Mouse (Mus musculus): ENCODE results near the gene Rd3l.
"Not testable (repeated sequence)": the region's sequence is repeated elsewhere in the genome, so short reads cannot be mapped to it uniquely, and the experiment has no call there.

Gene Rd3l

GRCm38 (mm10) chr12:111966683-111967173 is 14.4 kb downstream of the Rd3l start, which contains the start of gene Atp5mpl:
Gene Atp5mpl (minus strand): TSS chr12:111966977.
- peak; percentile 97 to 98 for DNase-seq (ENCODE audit: low spot score in 2 of 2)

- no peak for DNase-seq (ENCODE audit: low spot score in 2 of 2)
Measured at GRCm38 (mm10) chr12:111963339-111963738, 17.8 kb downstream of the Rd3l start.

- DNase-seq (ENCODE audit: low spot score in 2 of 2): peak; percentile 64
Measured at GRCm38 (mm10) chr12:111958101-111958865, 22.8 kb downstream of the Rd3l start.

GRCm38 (mm10) chr12:111956173-111956572 is 24.9 kb downstream of the Rd3l start:
- no peak for DNase-seq (ENCODE audit: low spot score in 2 of 2)

GRCm38 (mm10) chr12:111951701-111952100 is 29.4 kb downstream of the Rd3l start:
- DNase-seq (ENCODE audit: low spot score in 2 of 2): no peak

GRCm38 (mm10) chr12:111950486-111950885 is 30.6 kb downstream of the Rd3l start:
- no peak for DNase-seq (ENCODE audit: low spot score in 2 of 2)

- DNase-seq (ENCODE audit: low spot score in 2 of 2): no peak
Measured at GRCm38 (mm10) chr12:111946716-111947115, 34.4 kb downstream of the Rd3l start.

GRCm38 (mm10) chr12:111945765-111946655 is 35.1 kb downstream of the Rd3l start:
- DNase-seq (ENCODE audit: low spot score in 2 of 2): not testable (repeated sequence)

GRCm38 (mm10) chr12:111945115-111945514 is 36.0 kb downstream of the Rd3l start:
- DNase-seq (ENCODE audit: low spot score in 2 of 2): no peak

- not testable (repeated sequence) for DNase-seq (ENCODE audit: low spot score in 2 of 2)
Measured at GRCm38 (mm10) chr12:111944065-111944987, 36.8 kb downstream of the Rd3l start.

GRCm38 (mm10) chr12:111943421-111944064 is 37.6 kb downstream of the Rd3l start:
- no peak for DNase-seq (ENCODE audit: low spot score in 2 of 2)

- no peak for DNase-seq (ENCODE audit: low spot score in 2 of 2)
Measured at GRCm38 (mm10) chr12:111938623-111939177, 42.4 kb downstream of the Rd3l start.

GRCm38 (mm10) chr12:111936706-111937550 is 44.2 kb downstream of the Rd3l start:
- no peak for DNase-seq (ENCODE audit: low spot score in 2 of 2)

GRCm38 (mm10) chr12:111933971-111934370 is 47.1 kb downstream of the Rd3l start:
- DNase-seq (ENCODE audit: low spot score in 2 of 2): no peak

- no peak for DNase-seq (ENCODE audit: low spot score in 2 of 2)
Measured at GRCm38 (mm10) chr12:111933032-111933704, 47.9 kb downstream of the Rd3l start.

GRCm38 (mm10) chr12:111932513-111932912 is 48.6 kb downstream of the Rd3l start:
- DNase-seq (ENCODE audit: low spot score in 2 of 2): no peak

GRCm38 (mm10) chr12:111931411-111932025 is 49.6 kb downstream of the Rd3l start:
- no peak for DNase-seq (ENCODE audit: low spot score in 2 of 2)

Data from frontal cortex, postnatal 25 days (tissue).